Mouse (Mus musculus) C2C12 (cell line): ENCODE data around the gene Gga2. TPM values are rescaled to one million over a fixed set of nuclear protein-coding genes. Genes with fewer than 3 reads are reported as not detected.

Experiments
- H3K27me3 ChIP-seq: one replicate; pipeline ENCODE4 v1.6.1; 2011; ENCODE audit not compliant: control insufficient read depth, insufficient read depth, insufficient read length
- H3K36me3 ChIP-seq: one replicate; pipeline ENCODE4 v1.6.1; 2011; ENCODE audit not compliant: control insufficient read depth, insufficient read depth
- H3K4me3 ChIP-seq: one replicate; pipeline ENCODE4 v1.5.1; 2011; ENCODE audit warnings: mild to moderate bottlenecking, control low read depth; ENCODE audit not compliant: poor library complexity, insufficient read depth, severe bottlenecking
- H3K79me2 ChIP-seq: one replicate; pipeline ENCODE4 v1.6.1; 2011; ENCODE audit not compliant: control insufficient read depth, insufficient read depth
- H3K79me3 ChIP-seq: one replicate; pipeline ENCODE4 v1.6.1; 2011; ENCODE audit warnings: low read depth, control low read depth
- H3ac ChIP-seq: one replicate; pipeline ENCODE3; 2011; ENCODE audit warnings: low read depth; ENCODE audit not compliant: control insufficient read depth, insufficient read length
- CEBPB ChIP-seq: IDR thresholded peaks from one replicate; pipeline ENCODE4 v1.6.1; 2011; ENCODE audit warnings: low read depth, mild to moderate bottlenecking, control low read depth, moderate library complexity
- CTCF ChIP-seq: IDR thresholded peaks from one replicate; pipeline ENCODE4 v1.5.1; 2011; ENCODE audit not compliant: control insufficient read depth, insufficient read depth, insufficient read length
- FOSL1 ChIP-seq: IDR thresholded peaks from one replicate; pipeline ENCODE4 v1.8.0; 2011; ENCODE audit warnings: mild to moderate bottlenecking, low read length; ENCODE audit not compliant: poor library complexity, insufficient read depth, severe bottlenecking
- MAX ChIP-seq: IDR thresholded peaks from one replicate; pipeline ENCODE4 v1.6.1; 2011; ENCODE audit warnings: mild to moderate bottlenecking, control low read depth
- MYOD1 ChIP-seq: IDR thresholded peaks from one replicate; pipeline ENCODE4 v1.6.1; 2011; ENCODE audit warnings: low read depth; ENCODE audit not compliant: control insufficient read depth, insufficient read length
- MYOG ChIP-seq: IDR thresholded peaks from one replicate; pipeline ENCODE4 v1.6.1; 2011; ENCODE audit not compliant: control insufficient read depth, insufficient read length; ENCODE audit errors: extremely low read depth
- USF1 ChIP-seq: IDR thresholded peaks from one replicate; pipeline ENCODE4 v1.6.1; 2011; ENCODE audit warnings: low read depth, mild to moderate bottlenecking, control low read depth, moderate library complexity
- polyA plus RNA-seq: library from polyadenylated mRNA; unstranded; fragments of >200 nt; fragmentation: generic; extraction: Trizol; gene quantifications from one replicate; pipeline ENCODE4 v1.2.1, GENCODE M21; 2012; ENCODE audit warnings: missing spikeins

The Gga2 gene
- polyA plus RNA-seq, 1 experiment: 86.2 TPM

DNA sequence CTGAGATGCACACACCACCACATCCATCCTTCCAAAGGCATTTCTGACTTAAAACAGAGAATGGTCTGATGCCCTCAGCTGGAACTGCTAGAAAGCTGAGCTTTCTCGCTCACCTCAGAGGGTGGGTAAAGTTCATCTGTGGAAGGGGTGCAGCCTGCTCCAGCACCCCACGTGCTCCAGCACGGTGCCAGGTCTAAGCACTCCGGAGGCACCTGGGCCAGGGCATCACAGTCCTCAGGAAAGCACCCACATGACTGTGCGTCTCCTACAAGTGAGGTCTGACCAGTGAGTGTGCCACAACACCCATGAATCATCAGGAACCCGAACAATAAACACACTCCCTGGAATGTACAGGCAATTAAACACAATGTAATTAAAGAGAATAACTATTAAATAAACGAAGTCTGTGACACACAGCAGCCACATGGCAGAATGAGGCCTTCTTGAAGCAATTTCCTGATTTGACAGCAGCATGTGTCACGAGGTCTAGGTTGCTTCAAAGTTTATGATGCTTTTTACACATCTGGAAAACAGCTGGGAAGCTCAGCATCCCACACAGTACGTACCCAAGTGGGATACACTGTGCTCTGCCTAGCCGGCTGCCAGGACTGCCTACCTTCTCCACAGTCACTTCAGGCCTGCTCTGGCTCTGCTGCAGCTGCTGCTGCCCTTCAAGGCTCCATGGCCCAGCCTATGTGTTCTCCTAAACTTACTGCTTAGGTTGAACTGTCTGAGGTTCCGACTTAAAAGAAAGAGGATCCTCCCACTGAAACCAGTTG is 65.9 kb downstream of the Gga2 start:
- no peak overlapping the region for H3K4me3 ChIP-seq
- H3K27me3 ChIP-seq: no peaks in the 10 kb centered on the region
- no peaks in the 10 kb centered on the region for H3K79me3 ChIP-seq
- H3ac ChIP-seq: no peak overlapping the region
- TF ChIP-seq MYOD1 (peak; percentile 85), MYOG (no peak)
- no peaks in the 10 kb centered on the region for H3K79me2 ChIP-seq
- no peaks in the 10 kb centered on the region for H3K36me3 ChIP-seq

DNA sequence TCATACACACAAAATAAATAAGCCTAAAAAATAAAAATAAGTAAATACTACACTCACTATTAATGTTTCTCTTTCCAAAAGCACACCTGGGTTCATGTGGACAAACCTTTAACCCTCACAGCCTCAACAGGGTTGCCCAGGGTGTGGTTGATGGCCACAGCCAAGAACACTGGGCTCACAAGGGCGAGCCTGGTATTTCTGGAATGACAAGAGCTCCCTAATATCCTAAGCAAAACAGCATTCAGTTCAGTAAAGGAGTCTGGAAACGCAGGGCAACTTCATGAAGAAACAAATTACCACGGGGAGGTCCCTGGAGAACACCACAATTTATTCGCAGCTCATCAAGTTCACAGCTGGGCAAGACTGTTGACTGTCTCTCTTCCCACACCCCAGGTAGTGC is 73.5 kb downstream of the Gga2 start:
- Histone ChIP-seq H3K36me3 (peaks cover 3% of the 10 kb centered on the region), H3K79me3 (no peaks in the 10 kb centered on the region), H3K4me3 (no peak overlapping the region), H3K79me2 (no peaks in the 10 kb centered on the region), H3ac (no peak overlapping the region), H3K27me3 (no peaks in the 10 kb centered on the region)
- TF ChIP-seq MYOD1 (no peak), CEBPB (no peak)

DNA sequence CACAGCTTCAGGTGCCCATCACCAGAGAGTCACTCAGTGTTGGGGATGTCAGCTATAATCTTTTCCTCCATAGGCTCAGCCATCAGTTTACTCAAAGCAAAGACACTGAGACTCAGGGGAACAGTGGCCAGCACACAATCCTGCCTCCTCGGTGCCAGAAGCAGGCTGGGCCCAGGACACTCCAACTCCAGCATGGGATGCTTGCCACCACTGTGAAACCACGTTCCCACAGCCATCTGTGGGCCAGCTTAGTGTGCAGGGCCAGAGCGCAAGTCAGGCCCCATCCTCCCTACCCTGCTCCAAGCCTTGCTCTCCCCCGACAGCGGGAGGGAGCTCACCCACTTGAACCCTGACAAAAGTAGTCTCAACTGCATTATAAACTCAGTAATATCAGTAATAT is 74.8 kb downstream of the Gga2 start:
- TF ChIP-seq CTCF (no peak), MYOD1 (no peak), FOSL1 (no peak), MYOG (no peak), MAX (no peak), USF1 (no peak), CEBPB (no peak)
- Histone ChIP-seq H3K79me2 (no peaks in the 10 kb centered on the region), H3K36me3 (peaks cover 6% of the 10 kb centered on the region), H3K4me3 (no peak overlapping the region), H3K79me3 (no peaks in the 10 kb centered on the region), H3K27me3 (no peaks in the 10 kb centered on the region), H3ac (no peak overlapping the region)

DNA sequence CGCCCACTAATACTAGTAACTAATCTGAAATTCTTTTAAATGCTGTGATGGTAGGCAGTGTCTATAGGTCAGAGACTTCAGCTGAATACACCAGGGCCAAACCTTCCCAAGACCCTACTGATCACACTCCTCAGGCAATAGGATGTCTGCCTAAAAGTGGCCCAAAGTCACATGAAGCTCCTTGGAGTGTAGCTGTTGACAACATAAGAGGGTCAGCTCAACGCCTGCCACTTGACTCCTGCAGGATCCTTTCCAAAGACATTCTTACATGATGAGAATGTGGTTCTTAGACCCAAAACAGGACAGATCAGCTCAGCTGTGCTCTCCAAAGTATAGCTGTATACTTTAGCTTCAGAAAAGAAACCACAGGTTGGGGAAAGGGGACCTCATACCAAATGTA is 78.7 kb downstream of the Gga2 start:
- Histone ChIP-seq H3K79me2 (no peaks in the 10 kb centered on the region), H3K27me3 (no peaks in the 10 kb centered on the region), H3ac (no peak overlapping the region), H3K4me3 (no peak overlapping the region), H3K79me3 (no peaks in the 10 kb centered on the region), H3K36me3 (peaks cover 6% of the 10 kb centered on the region)
- TF ChIP-seq MYOD1: no peak
- TF ChIP-seq MYOG: no peak
- TF ChIP-seq CTCF: no peak
- no peak for TF ChIP-seq USF1
- TF ChIP-seq CEBPB: no peak
- TF ChIP-seq FOSL1: no peak
- TF ChIP-seq MAX: no peak

DNA sequence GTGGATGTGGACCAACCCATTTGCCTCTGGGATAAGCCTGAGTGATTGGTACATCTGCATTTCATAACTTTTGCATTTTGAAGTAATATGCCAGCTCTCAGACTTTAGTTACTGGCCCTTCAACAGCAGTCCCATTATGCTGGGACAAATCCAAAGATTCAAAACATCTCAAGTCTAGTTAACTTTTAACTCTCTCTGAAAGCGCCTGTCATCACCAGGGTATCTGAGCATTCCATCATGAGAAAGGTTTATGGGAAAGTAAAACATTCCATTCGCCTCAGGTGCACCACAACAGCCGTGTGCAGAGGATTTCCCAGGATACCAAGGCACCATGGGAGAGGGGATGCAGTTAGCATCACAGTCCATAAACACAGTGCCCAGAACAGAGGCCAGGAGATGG is 79.4 kb downstream of the Gga2 start:
- H3ac ChIP-seq: no peak overlapping the region
- H3K36me3 ChIP-seq: peaks cover 6% of the 10 kb centered on the region
- no peaks in the 10 kb centered on the region for H3K27me3 ChIP-seq
- H3K4me3 ChIP-seq: no peak overlapping the region
- H3K79me3 ChIP-seq: no peaks in the 10 kb centered on the region
- TF ChIP-seq FOSL1 (no peak), USF1 (no peak), CTCF (no peak), CEBPB (no peak)
- no peaks in the 10 kb centered on the region for H3K79me2 ChIP-seq

DNA sequence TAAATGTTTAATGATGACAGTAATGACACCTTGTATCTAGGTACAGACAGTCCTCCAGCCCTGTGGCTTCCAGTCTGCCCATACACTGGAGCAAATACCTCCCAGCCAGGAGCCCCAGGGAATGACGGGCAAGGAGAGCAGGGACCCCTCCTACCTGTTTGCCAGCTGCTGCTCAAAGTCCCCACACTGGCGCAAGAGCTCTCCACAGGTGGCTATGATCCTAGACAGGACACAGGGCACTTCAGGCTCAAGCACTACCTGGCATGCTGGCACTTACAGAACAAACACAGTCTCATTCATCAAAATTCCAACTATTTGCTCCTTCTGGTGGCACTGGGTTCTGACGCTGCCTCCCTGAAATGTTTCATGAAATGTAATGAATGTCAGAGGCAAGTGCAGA is 80.0 kb downstream of the Gga2 start:
- H3K27me3 ChIP-seq: no peaks in the 10 kb centered on the region
- no peak overlapping the region for H3K4me3 ChIP-seq
- TF ChIP-seq USF1: no peak
- TF ChIP-seq MYOD1: no peak
- no peak for TF ChIP-seq CTCF
- no peak for TF ChIP-seq FOSL1
- no peak for TF ChIP-seq MAX
- no peak for TF ChIP-seq MYOG
- TF ChIP-seq CEBPB: no peak
- no peaks in the 10 kb centered on the region for H3K79me2 ChIP-seq
- no peaks in the 10 kb centered on the region for H3K79me3 ChIP-seq
- no peak overlapping the region for H3ac ChIP-seq
- H3K36me3 ChIP-seq: peaks cover 6% of the 10 kb centered on the region
